Mouse (Mus musculus) kidney, adult 11 months (tissue): ENCODE measurements around the gene Tmem206.

ENCODE experiments used
- DNase-seq: peaks from one replicate; pipeline ENCODE4 v3.0.0; 2022

Gene Tmem206

GRCm38 (mm10) chr1:191311296-191311898 lies 14.3 kb upstream of the Tmem206 start:
- DNase-seq: peak; percentile 57

GRCm38 (mm10) chr1:191312513-191312941 lies 13.2 kb upstream of the Tmem206 start:
- peak; percentile 87 for DNase-seq

GRCm38 (mm10) chr1:191313158-191313557 lies 12.6 kb upstream of the Tmem206 start:
- no peak for DNase-seq

- DNase-seq: no peak
Measured at GRCm38 (mm10) chr1:191313926-191314325, 11.8 kb upstream of the Tmem206 start.

GRCm38 (mm10) chr1:191316818-191317217 lies 8.9 kb upstream of the Tmem206 start:
- DNase-seq: no peak

- DNase-seq: peak; percentile 70
Measured at GRCm38 (mm10) chr1:191317591-191318196, 8.0 kb upstream of the Tmem206 start, which contains the start of gene Nenf. Nenf (minus strand) TSS chr1:191318194.

- no peak for DNase-seq
Measured at GRCm38 (mm10) chr1:191318686-191319085, 7.0 kb upstream of the Tmem206 start.

GRCm38 (mm10) chr1:191323381-191323780 lies 2.3 kb upstream of the Tmem206 start:
- DNase-seq: no peak

- no peak for DNase-seq
Measured at GRCm38 (mm10) chr1:191324733-191325590, 750 bp upstream of the Tmem206 start.

GRCm38 (mm10) chr1:191326233-191326882 lies 646 bp downstream of the Tmem206 start:
- peak; percentile 46 for DNase-seq

GRCm38 (mm10) chr1:191327258-191327657 lies 1.5 kb downstream of the Tmem206 start:
- peak; percentile 29 for DNase-seq

GRCm38 (mm10) chr1:191328019-191328441 lies 2.3 kb downstream of the Tmem206 start:
- peak; percentile 97 for DNase-seq

- DNase-seq: peak; percentile 67
Measured at GRCm38 (mm10) chr1:191330356-191330755, 4.6 kb downstream of the Tmem206 start.

- no peak for DNase-seq
Measured at GRCm38 (mm10) chr1:191334500-191334899, 8.8 kb downstream of the Tmem206 start.

- no peak for DNase-seq
Measured at GRCm38 (mm10) chr1:191339876-191340275, 14.2 kb downstream of the Tmem206 start.

GRCm38 (mm10) chr1:191340530-191340929 lies 14.8 kb downstream of the Tmem206 start:
- peak; percentile 59 for DNase-seq

GRCm38 (mm10) chr1:191347602-191348001 lies 21.9 kb downstream of the Tmem206 start:
- DNase-seq: no peak

GRCm38 (mm10) chr1:191348592-191348991 lies 22.9 kb downstream of the Tmem206 start:
- no peak for DNase-seq

- no peak for DNase-seq
Measured at GRCm38 (mm10) chr1:191348996-191349395, 23.3 kb downstream of the Tmem206 start.

GRCm38 (mm10) chr1:191349486-191350037 lies 23.9 kb downstream of the Tmem206 start:
- DNase-seq: no peak

- DNase-seq: no peak
Measured at GRCm38 (mm10) chr1:191350355-191350754, 24.6 kb downstream of the Tmem206 start.

- DNase-seq: no peak
Measured at GRCm38 (mm10) chr1:191352786-191353488, 27.2 kb downstream of the Tmem206 start.
